Comparison of ENCODE assay signal across 25 mouse cellular contexts in the genomic region with DNA sequence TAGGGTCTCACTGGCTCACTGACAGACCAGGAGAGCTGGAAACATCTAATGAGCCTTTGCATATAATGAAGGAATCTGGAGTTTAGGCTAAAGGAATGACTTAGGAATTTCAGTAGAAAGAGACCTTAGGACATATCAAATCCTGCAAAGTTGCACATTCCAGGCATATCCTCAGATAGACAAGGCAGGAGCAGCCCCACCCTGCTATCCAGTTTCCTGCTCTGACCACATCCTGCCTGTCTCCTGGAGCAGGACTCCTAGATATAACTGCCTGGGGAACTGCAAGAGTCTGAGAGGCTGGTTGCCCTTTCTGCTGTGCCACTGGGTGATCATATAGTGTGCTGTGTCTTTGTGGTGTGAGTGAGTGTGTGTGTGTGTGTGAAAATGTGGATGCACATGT. TPM values are rescaled to one million over a fixed set of nuclear protein-coding genes. Genes with fewer than 3 reads are reported as not detected.
DNase-seq lines count a peak whose midpoint lies in the region; ATAC-seq and TF ChIP-seq lines count a peak whose summit lies in the region.
"Had no signal": no experiment of that assay in that cellular context is flagged by ENCODE, and none has a peak within 500 bp of the region (broad histone marks: within the 10 kb centered on the region; RNA-seq: fewer than 3 reads in every experiment).

No protein-coding gene starts in this region.

- no peak overlapping the region for H3K9ac ChIP-seq in intestine, embryonic 16.5 days (ENCODE audit: low read depth, low read length)
- H3K9ac ChIP-seq in intestine, embryonic 15.5 days: no peak overlapping the region
- H3K9ac ChIP-seq: embryonic facial prominence, embryonic 13.5 days; forebrain, embryonic 13.5 days; heart, embryonic 13.5 days; hindbrain, embryonic 14.5 days had no signal

- H3K4me2 ChIP-seq in intestine, embryonic 16.5 days (ENCODE audit: low read depth, low read length): no peak overlapping the region
- H3K4me2 ChIP-seq in intestine, embryonic 15.5 days (replicated peaks): no peak overlapping the region
- H3K4me2 ChIP-seq: embryonic facial prominence, embryonic 13.5 days; forebrain, embryonic 13.5 days; heart, embryonic 13.5 days; hindbrain, embryonic 14.5 days had no signal

- no peak for TF ChIP-seq CTCF in embryonic fibroblast, embryonic 13.5 days (IDR thresholded peaks at IDR 0.05; ENCODE audit: borderline replicate concordance, insufficient read depth, low read length)

- H3K27me3 ChIP-seq in intestine, embryonic 16.5 days (replicated peaks; ENCODE audit: control insufficient read depth, insufficient read depth, low read length): no peaks in the 10 kb centered on the region
- no peaks in the 10 kb centered on the region for H3K27me3 ChIP-seq in intestine, embryonic 15.5 days (replicated peaks)
- H3K27me3 ChIP-seq: embryonic facial prominence, embryonic 13.5 days; forebrain, embryonic 13.5 days; heart, embryonic 13.5 days had no signal

- DNase-seq in Muller cell, postnatal 12 days (ENCODE audit: inconsistent ontology term): peak; percentile 22
- DNase-seq in lung, postnatal 10 days: no peak
- DNase-seq in layer of hippocampus, postnatal 36 days: no peak
- DNase-seq in spleen, adult 12 weeks (ENCODE audit: low spot score): no peak
- DNase-seq: adrenal gland, postnatal 25 days; cerebellum, adult 18-20 months; cerebellum, adult 9-11 months; cerebellum, postnatal 36 days; gastrocnemius, postnatal 36 days; heart, adult 2 months; heart, postnatal 10 days; kidney, adult 11 months; kidney, adult 9 months had no signal

- no peaks in the 10 kb centered on the region for H3K4me1 ChIP-seq in intestine, embryonic 16.5 days (ENCODE audit: control insufficient read depth, insufficient read depth, low read length)
- no peaks in the 10 kb centered on the region for H3K4me1 ChIP-seq in intestine, embryonic 15.5 days (replicated peaks)
- H3K4me1 ChIP-seq in embryonic fibroblast, embryonic 13.5 days (ENCODE audit: control insufficient read depth, insufficient read depth, low read length): peaks cover 11% of the 10 kb centered on the region; the same call in 1 of the 2 replicates
- H3K4me1 ChIP-seq: embryonic facial prominence, embryonic 13.5 days; forebrain, embryonic 13.5 days; heart, embryonic 13.5 days had no signal

- H3K36me3 ChIP-seq in intestine, embryonic 16.5 days (ENCODE audit: control insufficient read depth, insufficient read depth, low read length): no peaks in the 10 kb centered on the region
- H3K36me3 ChIP-seq in intestine, embryonic 15.5 days: no peaks in the 10 kb centered on the region
- H3K36me3 ChIP-seq: embryonic facial prominence, embryonic 13.5 days; heart, embryonic 13.5 days had no signal

- H3K27ac ChIP-seq in intestine, embryonic 16.5 days (ENCODE audit: low read length): no peak overlapping the region
- H3K27ac ChIP-seq in intestine, embryonic 15.5 days: no peak overlapping the region
- H3K27ac ChIP-seq in embryonic fibroblast, embryonic 13.5 days (ENCODE audit: insufficient read depth, low read length): peak overlapping the region; percentile 63
- H3K27ac ChIP-seq: embryonic facial prominence, embryonic 13.5 days; forebrain, embryonic 13.5 days; heart, adult 2 months; heart, embryonic 13.5 days; hindbrain, embryonic 14.5 days had no signal

- H3K9me3 ChIP-seq in intestine, embryonic 16.5 days (ENCODE audit: control insufficient read depth, low read length): no peaks in the 10 kb centered on the region
- H3K9me3 ChIP-seq in intestine, embryonic 15.5 days: no peaks in the 10 kb centered on the region
- H3K9me3 ChIP-seq: embryonic facial prominence, embryonic 13.5 days; forebrain, embryonic 13.5 days; heart, embryonic 13.5 days had no signal

- TF ChIP-seq POLR2A in embryonic fibroblast, embryonic 13.5 days (IDR thresholded peaks at IDR 0.05; ENCODE audit: low read depth, low read length): no peak

- ATAC-seq in intestine, embryonic 16.5 days: peak; percentile 73; the same call in 1 of the 2 replicates
- ATAC-seq in intestine, embryonic 15.5 days: no peak
- ATAC-seq: activated CD4-positive, CD25-positive, alpha-beta regulatory T cell, adult 4 months; forebrain, embryonic 13.5 days had no signal

- H3K4me3 ChIP-seq in intestine, embryonic 16.5 days (ENCODE audit: low read length): no peak overlapping the region
- H3K4me3 ChIP-seq in intestine, embryonic 15.5 days (replicated peaks): no peak overlapping the region
- H3K4me3 ChIP-seq in embryonic fibroblast, embryonic 13.5 days (ENCODE audit: insufficient read depth, low read length): no peak overlapping the region
- H3K4me3 ChIP-seq: embryonic facial prominence, embryonic 13.5 days; forebrain, embryonic 13.5 days; heart, adult 2 months; heart, embryonic 13.5 days had no signal

RNA-seq across cellular contexts. Expression of a gene that starts 1.9 kb away (rescaled TPM):
- 0.69 and 1.5 TPM in 2 replicates for polyA plus RNA-seq in intestine, embryonic 16.5 days (2015; fragmentation: Nextera tagmentation; extraction: Ambion mirVana)
- 0.54 and 0.64 TPM in 2 replicates for polyA plus RNA-seq in intestine, embryonic 15.5 days (2015; fragmentation: Nextera tagmentation; extraction: Ambion mirVana)
- not detected in 2 replicates for polyA plus RNA-seq in embryonic fibroblast, embryonic 13.5 days (2011; ENCODE audit: insufficient read length, low read depth, missing spikeins)
- total RNA-seq in layer of hippocampus, postnatal 36 days (2021): not detected
- total RNA-seq: adrenal gland, adult 18-20 months; adrenal gland, postnatal 25 days; CH12.LX; gastrocnemius, adult 8-10 months; gastrocnemius, postnatal 36 days; heart, adult 2 months; heart, postnatal 10 days; hematopoietic stem cell, adult 5-6 weeks had no signal
- polyA plus RNA-seq: activated CD4-positive, CD25-positive, alpha-beta regulatory T cell, adult 4 months; embryonic facial prominence, embryonic 13.5 days; forebrain, embryonic 13.5 days; heart, adult 2 months; heart, embryonic 13.5 days; hindbrain, embryonic 14.5 days had no signal

RNA-seq across cellular contexts. Expression of a gene that starts 54.0 kb away (rescaled TPM):
- 49.5 and 55.9 TPM in 2 replicates for polyA plus RNA-seq in intestine, embryonic 16.5 days (2015; fragmentation: Nextera tagmentation; extraction: Ambion mirVana)
- 31.2 and 36.5 TPM in 2 replicates for polyA plus RNA-seq in intestine, embryonic 15.5 days (2015; fragmentation: Nextera tagmentation; extraction: Ambion mirVana)
- not detected in 2 replicates for polyA plus RNA-seq in embryonic fibroblast, embryonic 13.5 days (2011; ENCODE audit: insufficient read length, low read depth, missing spikeins)
- total RNA-seq in layer of hippocampus, postnatal 36 days (2021): not detected
- total RNA-seq: adrenal gland, adult 18-20 months; adrenal gland, postnatal 25 days; CH12.LX; gastrocnemius, postnatal 36 days; heart, adult 2 months; heart, postnatal 10 days; hematopoietic stem cell, adult 5-6 weeks had no signal
- polyA plus RNA-seq: activated CD4-positive, CD25-positive, alpha-beta regulatory T cell, adult 4 months; embryonic facial prominence, embryonic 13.5 days; forebrain, embryonic 13.5 days; heart, adult 2 months; heart, embryonic 13.5 days; hindbrain, embryonic 14.5 days had no signal

Comparison
In these comparisons a context has a peak if more than half of its experiments do, and no peak if none do; other contexts are left out.
1. RNA of a gene that starts 54.0 kb away (polyA plus RNA-seq): 49.5 to 55.9 TPM in intestine, embryonic 16.5 days and 31.2 to 36.5 TPM in intestine, embryonic 15.5 days; not detected in embryonic fibroblast, embryonic 13.5 days; every median in the first group is over 10 times any median in the second.